Mouse (Mus musculus) testis, adult 2 months (tissue): Measurements from ENCODE around the gene Ankrd13d. TPM values are rescaled to one million over a fixed set of nuclear protein-coding genes. Genes with fewer than 3 reads are reported as not detected.

ENCODE experiments used
- H3K27ac ChIP-seq: fragments of 200-500 bp; 2 replicates; pipeline ENCODE4 v1.5.1; 2012; ENCODE audit warnings: low read depth, low read length; ENCODE audit not compliant: control insufficient read depth, insufficient read depth
- H3K27me3 ChIP-seq: fragments of 200-500 bp; 2 replicates; pipeline ENCODE4 v1.6.1; 2012; ENCODE audit warnings: mild to moderate bottlenecking, low read length, moderate library complexity; ENCODE audit not compliant: control insufficient read depth, insufficient read depth
- H3K36me3 ChIP-seq: fragments of 200-500 bp; 2 replicates; pipeline ENCODE4 v1.6.1; 2012; ENCODE audit warnings: mild to moderate bottlenecking, low read length; ENCODE audit not compliant: control insufficient read depth, insufficient read depth
- H3K4me1 ChIP-seq: fragments of 200-500 bp; 2 replicates; pipeline ENCODE4 v1.6.1; 2012; ENCODE audit warnings: low read length; ENCODE audit not compliant: control insufficient read depth, insufficient read depth
- H3K4me3 ChIP-seq: fragments of 200-500 bp; 2 replicates; pipeline ENCODE4 v1.5.1; 2012; ENCODE audit warnings: low read depth, mild to moderate bottlenecking, low read length, moderate library complexity, mixed read lengths; ENCODE audit not compliant: control insufficient read depth
- CTCF ChIP-seq: fragments of 200-500 bp; IDR thresholded peaks from 2 replicates; pipeline ENCODE4 v1.5.1; 2012; ENCODE audit warnings: low read depth, mild to moderate bottlenecking, inconsistent platforms, low read length, moderate library complexity; ENCODE audit not compliant: control insufficient read depth, insufficient read depth, insufficient replicate concordance
- POLR2A ChIP-seq: fragments of 200-500 bp; IDR thresholded peaks from 2 replicates; pipeline ENCODE4 v1.6.1; 2012; ENCODE audit warnings: low read depth, mild to moderate bottlenecking, inconsistent platforms, low read length, moderate library complexity; ENCODE audit not compliant: control insufficient read depth
- polyA plus RNA-seq: library from polyadenylated mRNA; depleted of rRNA; stranded (reverse); fragments of >200 nt; gene quantifications from 2 replicates; pipeline ENCODE4 v1.2.3, GENCODE M21; 2012; rRNA removed

Gene Ankrd13d
- 4.3 and 6.1 TPM in 2 replicates for polyA plus RNA-seq

DNA sequence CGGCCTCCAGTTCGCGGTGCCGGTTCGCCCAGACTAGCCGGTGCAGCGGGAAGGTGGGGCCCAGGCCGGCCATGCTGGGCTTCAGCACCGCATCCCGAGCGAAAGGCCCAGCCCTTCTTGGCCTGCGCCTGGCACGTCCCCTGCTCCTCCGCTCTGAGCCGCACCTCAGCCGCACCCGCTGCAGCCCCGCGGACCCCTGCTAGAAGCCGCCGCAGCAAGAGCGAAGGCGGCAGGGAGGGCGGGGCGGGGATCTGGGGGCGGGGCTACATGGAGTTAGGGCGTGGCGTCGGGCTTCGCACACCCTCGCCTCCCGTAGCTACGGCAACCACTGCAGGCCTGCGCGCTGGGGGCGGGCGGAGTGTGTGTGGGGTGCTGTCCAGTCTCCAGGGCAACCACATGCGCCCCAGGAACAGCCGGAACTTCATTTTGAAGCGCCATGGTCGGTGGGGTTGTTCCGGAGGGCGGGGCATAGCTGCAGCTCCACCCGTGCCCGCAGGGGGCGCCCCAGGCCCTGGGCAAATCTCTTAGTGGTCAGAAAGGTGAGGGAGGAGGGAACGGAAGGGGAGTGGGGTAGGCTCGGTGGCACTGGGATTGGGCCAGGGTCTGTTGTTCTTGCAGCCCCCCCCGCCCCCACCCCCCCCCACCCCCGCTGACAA lies at the start of gene Ankrd13d:
Gene Ankrd13d (minus strand): TSS at position 240 of the 656 bp plus-strand sequence.
- TF ChIP-seq CTCF (peak; percentile 78), POLR2A (no peak)
- Histone ChIP-seq H3K27me3 (no peaks in the 10 kb centered on the region), H3K4me3 (peak within 1 kb of the TSS; percentile 88), H3K27ac (no peak within 1 kb of the TSS), H3K36me3 (no peaks in the 10 kb centered on the region), H3K4me1 (peaks cover 13% of the 10 kb centered on the region)

DNA sequence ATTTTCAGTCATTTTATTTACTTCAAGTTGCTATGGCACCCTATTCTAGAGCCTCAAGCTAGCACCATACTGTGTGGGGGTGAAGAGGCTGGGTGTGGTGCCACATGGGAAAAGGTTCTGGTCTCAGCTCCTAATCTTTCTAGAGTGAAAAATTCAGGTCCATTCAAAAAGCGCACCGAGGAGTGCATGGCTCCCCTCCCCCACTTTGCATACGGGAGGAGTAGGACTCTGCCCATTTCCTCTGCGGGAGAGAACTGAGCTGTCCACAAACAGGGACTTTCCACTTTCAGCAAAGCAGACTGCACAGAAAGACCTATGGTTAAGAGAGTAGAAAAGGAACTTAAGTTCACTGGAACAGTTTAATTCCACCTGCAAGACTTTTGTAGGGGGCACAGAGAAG lies 49.7 kb upstream of the Ankrd13d start:
- Histone ChIP-seq H3K27me3 (no peaks in the 10 kb centered on the region), H3K4me3 (peak overlapping the region; percentile 11), H3K27ac (no peak overlapping the region), H3K4me1 (peaks cover 13% of the 10 kb centered on the region), H3K36me3 (peaks cover 4% of the 10 kb centered on the region)
- TF ChIP-seq CTCF, result no peak
- no peak for TF ChIP-seq POLR2A

DNA sequence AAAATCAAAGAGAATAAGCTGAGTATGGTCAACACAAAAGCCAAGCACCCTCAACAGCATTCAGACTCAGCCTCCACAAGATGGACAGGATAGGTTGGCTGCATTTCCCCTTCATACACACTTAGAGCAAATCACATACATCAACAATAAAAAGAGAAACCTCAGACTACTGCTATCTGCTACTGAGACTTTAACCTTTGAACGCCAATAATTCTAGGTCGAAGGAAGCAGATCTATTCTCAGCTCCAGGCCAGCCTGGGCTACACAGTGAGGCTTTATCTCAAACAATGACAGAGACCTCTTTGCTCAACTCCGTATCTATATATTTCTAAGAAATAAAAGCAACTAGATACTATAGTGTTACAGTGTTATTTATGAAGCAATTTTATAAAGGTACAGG lies 48.3 kb upstream of the Ankrd13d start:
- H3K4me3 ChIP-seq, result no peak overlapping the region
- H3K4me1 ChIP-seq, result peaks cover 13% of the 10 kb centered on the region
- no peak overlapping the region for H3K27ac ChIP-seq
- H3K27me3 ChIP-seq, result no peaks in the 10 kb centered on the region
- TF ChIP-seq POLR2A (no peak), CTCF (no peak)
- H3K36me3 ChIP-seq, result peaks cover 4% of the 10 kb centered on the region

DNA sequence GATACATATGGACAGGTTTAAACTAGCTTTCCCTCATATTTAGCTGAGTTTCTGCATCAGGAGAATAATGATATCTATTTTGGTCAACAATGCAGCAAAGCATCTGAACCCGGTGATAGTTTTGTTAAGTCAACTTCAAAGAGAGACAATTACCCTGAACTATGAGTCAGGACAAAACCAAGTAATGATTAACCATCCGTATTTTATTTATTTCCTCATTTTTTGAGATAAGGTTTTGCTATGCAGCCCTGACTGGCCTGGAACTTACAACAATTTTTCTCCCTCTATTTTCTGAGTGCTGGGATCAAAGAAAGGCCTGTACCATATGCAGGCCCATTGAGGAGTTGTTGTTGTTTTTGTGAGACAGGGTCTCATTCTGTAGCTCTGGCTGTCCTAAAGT lies 47.7 kb upstream of the Ankrd13d start:
- no peaks in the 10 kb centered on the region for H3K27me3 ChIP-seq
- H3K4me1 ChIP-seq, result peaks cover 13% of the 10 kb centered on the region
- peaks cover 4% of the 10 kb centered on the region for H3K36me3 ChIP-seq
- no peak overlapping the region for H3K4me3 ChIP-seq
- no peak overlapping the region for H3K27ac ChIP-seq
- no peak for TF ChIP-seq POLR2A
- TF ChIP-seq CTCF, result no peak

DNA sequence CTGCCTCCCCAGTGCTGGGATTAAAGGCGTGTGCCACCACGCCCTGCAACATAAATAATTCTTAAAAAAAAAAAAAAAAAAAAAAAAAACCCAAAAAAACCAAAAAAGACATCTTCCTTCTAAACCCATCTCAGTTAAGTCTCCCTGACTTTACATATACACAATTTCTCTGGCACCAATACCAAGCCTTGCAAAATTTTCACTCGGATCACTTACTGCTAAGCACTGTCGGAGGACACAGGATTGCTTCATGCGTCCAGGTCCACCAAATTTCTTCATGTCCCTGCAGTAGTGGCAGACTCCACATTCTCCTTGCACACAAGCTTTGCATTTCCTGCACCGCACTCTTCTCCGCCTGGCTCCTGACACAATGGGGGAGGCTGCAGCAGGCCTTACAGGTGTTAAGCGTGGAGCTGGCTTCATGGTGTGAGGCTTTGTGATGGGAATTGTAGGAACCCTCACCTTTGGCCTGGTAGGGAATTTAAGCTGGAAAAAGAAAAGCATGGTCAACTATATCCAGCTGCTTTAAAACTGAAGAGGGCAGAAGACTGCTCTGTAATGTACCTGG lies 45.9 kb upstream of the Ankrd13d start:
- H3K27ac ChIP-seq, result no peak overlapping the region
- TF ChIP-seq CTCF (no peak), POLR2A (no peak)
- H3K36me3 ChIP-seq, result peaks cover 4% of the 10 kb centered on the region
- peaks cover 8% of the 10 kb centered on the region for H3K4me1 ChIP-seq
- H3K4me3 ChIP-seq, result no peak overlapping the region
- H3K27me3 ChIP-seq, result no peaks in the 10 kb centered on the region

DNA sequence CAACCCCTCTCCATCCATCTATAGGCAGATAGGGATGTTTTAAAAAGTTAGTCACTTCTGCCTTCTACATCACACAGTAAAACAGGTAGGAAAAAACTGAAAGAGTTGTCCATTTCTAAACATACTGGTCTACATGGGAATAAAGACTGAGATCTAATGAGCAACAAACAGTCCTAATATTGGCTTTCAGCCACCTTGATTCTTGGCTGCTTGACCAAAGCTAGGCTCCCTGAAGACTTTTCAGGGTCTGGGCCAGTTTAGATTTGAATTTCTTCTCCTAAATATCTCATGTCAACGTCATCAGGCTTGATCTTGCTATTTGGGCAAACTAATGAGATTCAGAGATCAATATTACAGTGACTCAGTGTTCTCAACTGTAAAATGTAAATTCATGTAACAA lies 43.9 kb upstream of the Ankrd13d start:
- Histone ChIP-seq H3K36me3 (peaks cover 5% of the 10 kb centered on the region), H3K27me3 (no peaks in the 10 kb centered on the region), H3K27ac (no peak overlapping the region), H3K4me1 (no peaks in the 10 kb centered on the region), H3K4me3 (no peak overlapping the region)
- TF ChIP-seq CTCF (no peak), POLR2A (no peak)

DNA sequence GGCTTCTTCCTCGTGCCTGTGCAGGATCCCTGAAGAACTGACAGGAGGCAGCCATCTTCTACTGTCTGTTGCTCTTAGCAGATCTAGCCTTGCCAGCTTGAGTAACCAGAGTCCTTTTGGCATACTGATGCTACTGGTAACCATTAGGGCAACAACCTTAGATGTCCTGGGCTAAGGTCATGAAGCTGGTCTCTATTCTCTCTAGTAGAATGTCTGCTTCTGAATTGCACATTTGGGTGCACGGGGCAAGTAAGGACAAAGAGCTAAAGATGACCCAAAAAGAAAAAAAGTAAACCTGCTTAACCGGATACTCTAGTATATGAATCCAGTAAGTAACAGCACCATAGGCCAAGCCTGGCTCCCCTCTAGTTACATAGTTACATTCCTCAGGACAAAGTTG lies 43.2 kb upstream of the Ankrd13d start:
- Histone ChIP-seq H3K27ac (no peak overlapping the region), H3K4me3 (no peak overlapping the region), H3K36me3 (peaks cover 5% of the 10 kb centered on the region), H3K27me3 (no peaks in the 10 kb centered on the region), H3K4me1 (no peaks in the 10 kb centered on the region)
- TF ChIP-seq CTCF, result no peak
- TF ChIP-seq POLR2A, result no peak

DNA sequence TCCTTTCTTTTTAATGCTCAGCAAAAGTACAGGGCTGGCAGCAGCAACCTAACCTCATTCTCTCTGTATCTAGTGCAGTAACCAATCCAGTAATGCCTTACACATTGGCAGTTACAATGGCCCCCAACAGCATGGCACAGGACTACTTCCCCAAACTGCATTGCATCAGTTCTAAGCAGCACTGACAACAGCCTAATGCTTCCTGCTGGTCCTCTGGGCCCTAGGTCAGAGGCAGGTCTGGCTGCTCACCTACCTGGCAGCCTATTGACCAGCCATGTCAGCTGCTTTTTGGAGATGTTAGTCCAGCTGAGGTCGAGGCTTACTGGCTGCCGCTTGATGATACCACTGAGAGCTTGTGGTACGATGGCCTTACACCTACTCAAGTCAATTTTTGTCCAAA lies 39.2 kb upstream of the Ankrd13d start:
- H3K36me3 ChIP-seq, result peaks cover 1% of the 10 kb centered on the region
- no peaks in the 10 kb centered on the region for H3K4me1 ChIP-seq
- TF ChIP-seq CTCF (no peak), POLR2A (no peak)
- no peak overlapping the region for H3K27ac ChIP-seq
- H3K4me3 ChIP-seq, result no peak overlapping the region
- no peaks in the 10 kb centered on the region for H3K27me3 ChIP-seq
